Mouse (Mus musculus): ENCODE measurements around the gene Ppp6r2. TPM values are rescaled to one million over a fixed set of nuclear protein-coding genes. Genes with fewer than 3 reads are reported as not detected.
A peak's percentile ranks its signal among the peaks of the same experiment; 100 is the strongest.

Ppp6r2 gene
- polyA plus RNA-seq, 1 experiment from 2014 or later, result 26.9 TPM

DNA sequence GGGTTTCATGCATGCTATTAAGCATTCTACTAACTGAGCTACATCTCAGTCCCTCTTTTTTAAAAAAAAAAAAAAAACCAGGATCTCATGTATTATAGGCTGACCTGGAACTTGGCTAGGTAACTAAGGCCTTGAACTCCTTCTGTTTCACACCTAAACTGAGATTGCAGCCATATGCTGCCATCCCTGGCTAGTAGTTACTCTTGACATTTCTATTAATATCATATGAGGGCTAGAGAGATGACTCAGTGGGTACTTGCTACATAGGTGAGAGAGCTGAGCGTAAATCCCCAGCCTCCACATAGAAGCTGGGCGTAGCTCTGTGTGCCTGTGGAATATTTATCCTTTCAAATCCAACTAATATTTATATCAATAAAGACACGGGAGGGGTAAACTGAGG lies 3.6 kb downstream of the Ppp6r2 start:
- no peak for ATAC-seq (replicated peaks; ENCODE audit: low FRiP score)
- WGBS, result 95% methylated on average over 3 of the region's 3 CpGs
- Histone ChIP-seq H3K4me2 (no peak overlapping the region), H3K27ac (no peak overlapping the region), H3K9ac (no peak overlapping the region), H3K4me3 (replicated peaks) (no peak overlapping the region), H3K9me3 (replicated peaks) (peaks cover 3% of the 10 kb centered on the region; the same call in 1 of the 2 replicates), H3K36me3 (peaks cover 17% of the 10 kb centered on the region), H3K4me1 (peaks cover 16% of the 10 kb centered on the region), H3K27me3 (no peaks in the 10 kb centered on the region)

DNA sequence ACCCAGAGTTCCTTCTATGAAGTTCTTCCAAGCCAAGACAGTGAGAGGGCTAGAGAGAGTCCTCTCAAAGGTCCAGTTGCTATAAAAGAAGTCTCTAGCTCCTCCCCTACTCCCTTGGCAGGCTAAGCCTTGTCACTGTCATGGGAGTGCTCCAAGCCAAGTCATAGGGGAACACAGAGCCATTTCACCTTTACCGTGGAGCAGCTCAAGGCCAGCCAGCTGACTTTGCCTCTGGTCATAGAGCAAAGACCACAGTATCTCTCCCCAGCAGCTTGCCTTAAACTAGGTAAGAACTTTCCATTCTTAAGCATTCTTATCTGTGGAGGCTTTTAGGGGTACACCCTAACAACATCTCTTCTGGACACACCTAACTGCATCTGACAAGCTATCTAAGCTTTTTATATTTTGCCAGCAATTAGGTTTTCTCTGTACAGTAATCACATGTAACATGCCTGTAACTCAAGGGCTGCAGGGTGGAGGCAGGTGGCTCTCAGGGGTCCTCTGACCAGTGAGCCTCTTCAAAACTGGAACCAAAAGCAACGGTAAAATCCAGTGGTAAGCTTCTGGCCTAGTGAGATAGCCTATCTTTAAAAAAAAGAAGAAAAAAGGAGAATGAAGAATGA lies 4.4 kb downstream of the Ppp6r2 start:
- Histone ChIP-seq H3K4me2 (no peak overlapping the region), H3K4me1 (peaks cover 11% of the 10 kb centered on the region), H3K4me3 (replicated peaks) (no peak overlapping the region), H3K27ac (no peak overlapping the region), H3K9me3 (replicated peaks) (peaks cover 3% of the 10 kb centered on the region; the same call in 1 of the 2 replicates), H3K9ac (no peak overlapping the region), H3K36me3 (peaks cover 17% of the 10 kb centered on the region), H3K27me3 (no peaks in the 10 kb centered on the region)
- ATAC-seq (replicated peaks; ENCODE audit: low FRiP score), result no peak
- WGBS, result 71% methylated on average over 2 of the region's 2 CpGs

DNA sequence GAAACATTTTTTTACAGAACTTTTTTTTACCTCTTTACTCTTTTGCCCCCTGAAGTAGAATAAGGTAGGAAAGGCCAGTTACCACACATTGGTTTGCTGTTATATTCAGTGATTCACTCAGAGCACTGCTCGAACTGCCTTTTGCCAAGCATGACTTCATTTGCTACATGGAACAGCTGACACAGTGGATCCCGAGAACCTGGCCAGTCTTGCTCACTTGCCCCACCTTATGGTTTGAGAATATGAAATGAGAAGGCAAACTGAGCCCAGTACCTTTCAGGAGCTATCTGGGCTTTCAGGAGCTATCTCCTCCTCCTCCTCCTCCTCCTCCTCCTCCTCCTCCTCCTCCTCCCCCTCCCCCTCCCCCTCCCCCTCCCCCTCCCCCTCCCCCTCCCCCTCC lies 22.2 kb downstream of the Ppp6r2 start:
- WGBS, result 45% methylated on average over 2 of the region's 2 CpGs
- H3K4me2 ChIP-seq, result no peak overlapping the region
- no peak overlapping the region for H3K27ac ChIP-seq
- peaks cover 9% of the 10 kb centered on the region; the same call in 1 of the 2 replicates for H3K36me3 ChIP-seq
- no peaks in the 10 kb centered on the region for H3K9me3 ChIP-seq (replicated peaks)
- H3K27me3 ChIP-seq, result no peaks in the 10 kb centered on the region
- H3K9ac ChIP-seq, result no peak overlapping the region
- no peak for ATAC-seq (replicated peaks; ENCODE audit: low FRiP score)
- H3K4me3 ChIP-seq (replicated peaks), result no peak overlapping the region
- no peaks in the 10 kb centered on the region for H3K4me1 ChIP-seq

DNA sequence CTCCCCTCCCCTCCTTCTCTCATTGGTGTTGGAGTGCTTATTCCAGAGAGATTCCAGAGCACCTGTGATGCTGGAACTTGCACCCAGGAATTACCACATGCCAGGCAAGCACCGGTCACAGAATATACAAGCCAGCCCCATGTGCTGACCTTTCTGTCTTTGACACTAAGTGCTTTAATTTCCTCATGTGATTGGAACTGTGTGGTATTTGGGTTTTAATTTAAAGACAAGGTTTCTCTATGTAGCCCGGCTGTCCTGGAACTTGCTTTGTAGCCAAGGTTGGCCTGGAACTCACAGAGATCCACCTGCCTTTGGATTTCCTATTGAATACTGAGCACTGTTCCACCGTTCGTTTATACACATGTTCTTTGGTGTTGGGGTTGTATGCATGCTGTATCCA lies 22.7 kb downstream of the Ppp6r2 start:
- no peaks in the 10 kb centered on the region for H3K9me3 ChIP-seq (replicated peaks)
- no peak overlapping the region for H3K4me3 ChIP-seq (replicated peaks)
- no peak overlapping the region for H3K9ac ChIP-seq
- no peak for ATAC-seq (replicated peaks; ENCODE audit: low FRiP score)
- no peak overlapping the region for H3K4me2 ChIP-seq
- H3K36me3 ChIP-seq, result peaks cover 9% of the 10 kb centered on the region; the same call in 1 of the 2 replicates
- WGBS, result 88% methylated on average over 4 of the region's 4 CpGs
- H3K4me1 ChIP-seq, result no peaks in the 10 kb centered on the region
- no peaks in the 10 kb centered on the region for H3K27me3 ChIP-seq
- H3K27ac ChIP-seq, result no peak overlapping the region

DNA sequence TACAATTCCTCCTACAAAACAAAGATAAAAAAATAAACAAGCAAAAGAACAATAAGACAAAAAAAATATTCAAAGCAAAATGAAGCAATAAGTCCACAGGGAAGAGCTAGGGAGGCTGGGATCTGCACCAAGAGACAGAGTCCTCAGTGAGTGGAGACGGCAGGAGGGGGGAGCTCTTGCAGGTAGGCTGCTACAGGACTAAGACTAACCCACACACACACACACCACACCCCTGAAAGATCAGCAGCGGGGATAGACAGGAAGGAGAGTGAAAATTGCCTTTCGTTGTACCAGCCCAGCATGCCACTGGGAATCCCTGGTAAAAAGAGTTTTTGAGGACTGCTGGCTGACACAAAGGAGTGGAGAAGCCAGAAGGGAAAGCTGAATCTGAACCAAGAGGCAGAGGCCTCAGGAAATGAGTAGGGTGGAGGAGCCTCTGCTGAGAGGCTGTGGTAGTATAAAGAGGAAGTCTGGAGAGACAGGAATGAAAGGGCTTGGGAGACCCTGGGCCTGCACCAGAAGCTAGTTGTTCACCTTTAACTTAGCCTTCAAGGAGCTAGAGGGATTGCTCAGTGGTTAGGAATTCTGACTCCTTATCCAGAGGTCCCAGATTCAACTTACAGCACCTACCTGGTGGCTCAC lies 28.5 kb downstream of the Ppp6r2 start:
- Histone ChIP-seq H3K36me3 (peaks cover 19% of the 10 kb centered on the region), H3K9me3 (replicated peaks) (no peaks in the 10 kb centered on the region), H3K4me1 (no peaks in the 10 kb centered on the region), H3K4me2 (no peak overlapping the region), H3K27ac (0 out of 2 replicates have a peak overlapping the region, but pooled peaks have one; percentile 4), H3K4me3 (replicated peaks) (no peak overlapping the region), H3K9ac (no peak overlapping the region), H3K27me3 (no peaks in the 10 kb centered on the region)
- WGBS, result 65% methylated on average over 3 of the region's 3 CpGs
- no peak for ATAC-seq (replicated peaks; ENCODE audit: low FRiP score)

DNA sequence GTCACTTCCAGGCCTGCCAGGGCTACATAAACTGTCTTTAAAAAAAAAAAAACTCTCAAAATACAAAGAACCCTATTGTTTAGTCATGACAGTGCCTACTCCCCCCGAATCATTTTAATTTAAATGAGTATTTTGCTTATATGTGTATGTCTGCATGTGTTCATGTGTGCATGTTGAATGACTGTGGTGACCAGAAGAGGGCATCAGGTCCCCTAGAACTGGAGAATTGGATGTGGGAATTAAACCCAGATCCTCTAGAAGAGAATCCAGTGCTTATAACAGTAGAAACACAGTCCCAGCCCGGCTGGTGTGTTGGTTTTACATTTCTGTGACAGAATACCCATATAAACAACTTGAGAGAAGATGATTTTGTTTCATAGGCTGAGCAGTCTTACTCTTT lies 29.7 kb downstream of the Ppp6r2 start:
- H3K9me3 ChIP-seq (replicated peaks), result no peaks in the 10 kb centered on the region
- 76% methylated on average over 2 of the region's 2 CpGs for WGBS
- no peaks in the 10 kb centered on the region for H3K27me3 ChIP-seq
- ATAC-seq (replicated peaks; ENCODE audit: low FRiP score), result no peak
- no peak overlapping the region for H3K9ac ChIP-seq
- no peak overlapping the region for H3K4me2 ChIP-seq
- no peak overlapping the region for H3K4me3 ChIP-seq (replicated peaks)
- H3K27ac ChIP-seq, result no peak overlapping the region
- H3K36me3 ChIP-seq, result peaks cover 19% of the 10 kb centered on the region
- no peaks in the 10 kb centered on the region for H3K4me1 ChIP-seq

DNA sequence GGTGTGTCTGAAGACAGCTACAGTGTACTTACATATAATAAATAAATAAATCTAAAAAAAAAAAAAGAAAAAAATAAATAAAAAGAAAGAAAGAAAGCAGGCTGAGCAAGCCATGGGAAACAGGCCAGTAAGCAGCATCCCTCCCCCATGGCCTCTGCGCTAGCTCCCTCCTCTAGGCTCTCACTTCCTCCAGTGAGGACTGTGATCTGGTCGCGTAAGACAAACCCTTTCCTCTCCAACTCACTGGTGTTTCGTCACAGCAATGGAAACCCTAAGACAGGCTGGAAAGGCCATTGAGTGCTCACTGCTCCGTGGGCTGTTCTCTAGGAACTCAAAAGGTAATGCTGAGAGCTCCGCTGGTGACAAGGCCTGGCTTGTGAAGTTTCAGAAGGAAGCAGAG lies 37.7 kb downstream of the Ppp6r2 start:
- no peak overlapping the region for H3K4me2 ChIP-seq
- H3K9me3 ChIP-seq (replicated peaks), result no peaks in the 10 kb centered on the region
- H3K4me3 ChIP-seq (replicated peaks), result no peak overlapping the region
- ATAC-seq (replicated peaks; ENCODE audit: low FRiP score), result no peak
- 87% methylated on average over 6 of the region's 6 CpGs for WGBS
- H3K9ac ChIP-seq, result no peak overlapping the region
- H3K27ac ChIP-seq, result no peak overlapping the region
- H3K36me3 ChIP-seq, result peaks cover 36% of the 10 kb centered on the region
- no peaks in the 10 kb centered on the region for H3K4me1 ChIP-seq
- H3K27me3 ChIP-seq, result no peaks in the 10 kb centered on the region

DNA sequence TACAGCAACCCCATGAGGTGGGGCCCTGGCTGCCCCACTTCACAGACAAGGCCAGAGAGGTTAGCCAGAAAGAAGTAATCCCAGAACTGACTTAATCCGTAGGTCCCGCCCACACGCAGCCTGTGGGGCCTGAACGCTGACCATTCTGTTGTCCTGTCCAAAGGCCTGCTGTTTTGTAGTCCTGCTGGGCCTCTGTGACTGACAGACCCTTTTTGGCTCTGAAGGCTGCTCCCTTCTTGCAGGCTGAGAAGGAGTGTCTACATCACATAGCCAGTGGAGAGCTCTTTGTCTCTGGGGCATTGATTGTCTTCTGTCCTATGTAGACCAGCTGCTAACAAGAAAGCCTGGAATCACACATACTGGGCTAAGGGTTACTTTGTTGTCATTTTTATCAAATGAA lies 44.0 kb downstream of the Ppp6r2 start:
- H3K27ac ChIP-seq, result no peak overlapping the region
- no peaks in the 10 kb centered on the region for H3K4me1 ChIP-seq
- H3K27me3 ChIP-seq, result no peaks in the 10 kb centered on the region
- no peak overlapping the region for H3K4me3 ChIP-seq (replicated peaks)
- H3K9ac ChIP-seq, result no peak overlapping the region
- H3K4me2 ChIP-seq, result no peak overlapping the region
- no peaks in the 10 kb centered on the region for H3K9me3 ChIP-seq (replicated peaks)
- WGBS, result 89% methylated on average over 4 of the region's 4 CpGs
- no peak for ATAC-seq (replicated peaks; ENCODE audit: low FRiP score)
- H3K36me3 ChIP-seq, result peaks cover 65% of the 10 kb centered on the region

DNA sequence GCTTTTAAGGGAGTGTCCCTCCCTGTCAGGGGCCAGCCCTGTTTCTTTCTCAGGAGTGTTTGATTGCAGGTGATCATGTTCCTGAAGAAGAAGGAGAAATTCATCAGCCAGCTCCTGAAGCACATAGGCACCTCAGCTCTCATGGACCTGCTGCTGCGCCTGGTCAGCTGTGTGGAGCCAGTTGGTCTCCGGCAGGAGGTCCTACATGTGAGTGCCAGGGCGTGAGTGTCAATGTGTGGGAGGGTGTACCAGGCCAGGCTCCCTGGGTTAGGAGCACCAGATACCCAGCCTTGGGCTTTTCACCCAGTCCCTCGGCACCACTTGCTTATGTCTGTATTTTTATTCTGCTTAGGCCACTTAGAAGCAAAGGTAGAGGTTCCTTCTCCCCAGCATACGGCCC lies 47.6 kb downstream of the Ppp6r2 start:
- Histone ChIP-seq H3K4me2 (no peak overlapping the region), H3K27ac (no peak overlapping the region), H3K9ac (no peak overlapping the region), H3K4me3 (replicated peaks) (no peak overlapping the region), H3K9me3 (replicated peaks) (no peaks in the 10 kb centered on the region), H3K4me1 (no peaks in the 10 kb centered on the region), H3K36me3 (peaks cover 73% of the 10 kb centered on the region), H3K27me3 (no peaks in the 10 kb centered on the region)
- no peak for ATAC-seq (replicated peaks; ENCODE audit: low FRiP score)
- WGBS, result 93% methylated on average over 5 of the region's 5 CpGs

DNA sequence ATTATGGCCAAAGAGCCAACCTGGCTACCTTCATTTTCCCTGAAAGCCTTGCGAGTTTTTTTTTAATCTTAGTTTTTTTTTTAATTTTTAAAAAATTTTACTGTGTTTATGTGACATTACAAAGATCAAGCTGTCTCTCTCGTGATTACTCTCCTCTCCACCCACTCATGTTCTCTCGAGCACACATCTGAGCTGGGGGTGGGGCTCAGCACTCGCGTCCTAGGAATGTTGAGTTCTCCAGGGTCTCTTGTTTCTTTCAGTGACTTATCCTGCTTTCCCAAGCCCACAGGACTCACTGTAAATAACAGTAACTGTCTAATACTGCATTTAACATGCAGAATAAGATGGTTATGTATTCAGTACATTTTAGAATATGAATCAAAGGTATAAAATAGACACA lies 53.1 kb downstream of the Ppp6r2 start:
- ATAC-seq (replicated peaks; ENCODE audit: low FRiP score), result no peak
- H3K9me3 ChIP-seq (replicated peaks), result no peaks in the 10 kb centered on the region
- H3K4me3 ChIP-seq (replicated peaks), result no peak overlapping the region
- H3K4me1 ChIP-seq, result no peaks in the 10 kb centered on the region
- H3K9ac ChIP-seq, result no peak overlapping the region
- no peaks in the 10 kb centered on the region for H3K27me3 ChIP-seq
- H3K4me2 ChIP-seq, result no peak overlapping the region
- peaks cover 68% of the 10 kb centered on the region for H3K36me3 ChIP-seq
- H3K27ac ChIP-seq, result no peak overlapping the region
- 71% methylated on average over 5 of the region's 5 CpGs for WGBS

DNA sequence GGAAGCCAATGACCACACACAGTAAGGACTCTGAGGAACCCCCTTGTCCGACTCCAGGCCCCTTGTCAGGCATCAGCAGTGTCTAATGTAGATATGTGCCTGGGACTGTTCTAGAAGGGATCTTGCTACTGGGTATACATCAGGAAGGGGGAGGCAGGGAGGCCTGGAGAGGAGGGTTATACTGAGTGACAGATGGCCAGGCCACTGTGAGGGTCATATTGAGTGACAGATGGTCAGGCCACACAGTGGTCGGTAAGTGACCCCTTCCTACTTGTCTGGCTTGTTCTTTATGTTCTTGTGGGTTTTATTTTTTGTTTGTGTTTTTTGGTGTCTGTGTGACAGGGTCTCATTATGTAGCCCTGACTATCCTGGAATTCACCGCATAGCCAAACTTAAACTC lies 64.1 kb downstream of the Ppp6r2 start:
- Histone ChIP-seq H3K9ac (no peak overlapping the region), H3K4me3 (replicated peaks) (no peak overlapping the region), H3K4me1 (no peaks in the 10 kb centered on the region), H3K9me3 (replicated peaks) (no peaks in the 10 kb centered on the region), H3K36me3 (peaks cover 84% of the 10 kb centered on the region), H3K4me2 (no peak overlapping the region), H3K27me3 (no peaks in the 10 kb centered on the region), H3K27ac (no peak overlapping the region)
- no peak for ATAC-seq (replicated peaks; ENCODE audit: low FRiP score)
- WGBS, result 69% methylated on average over 3 of the region's 3 CpGs

DNA sequence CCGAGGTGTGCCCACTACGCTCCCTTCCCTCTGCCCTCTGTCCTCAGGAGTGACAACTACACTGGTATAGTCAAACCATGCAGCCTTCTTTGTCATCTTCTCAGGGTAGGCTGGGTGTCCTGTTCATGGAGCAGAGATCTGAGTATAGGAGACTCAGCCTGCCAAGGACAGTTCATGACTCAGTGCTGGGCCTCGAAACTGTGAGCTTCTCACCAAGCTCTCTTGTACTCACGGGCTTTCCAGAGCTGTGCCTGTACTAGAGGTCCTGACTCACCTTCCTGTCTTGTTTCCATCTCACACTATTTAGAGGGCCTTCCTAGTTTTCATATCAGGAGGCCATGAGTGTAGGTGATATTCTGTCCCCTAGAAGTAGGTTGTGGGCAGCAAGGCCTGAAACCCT lies 66.0 kb downstream of the Ppp6r2 start:
- Histone ChIP-seq H3K9ac (no peak overlapping the region), H3K4me3 (replicated peaks) (no peak overlapping the region), H3K4me2 (no peak overlapping the region), H3K36me3 (peaks cover 92% of the 10 kb centered on the region), H3K4me1 (no peaks in the 10 kb centered on the region), H3K27ac (no peak overlapping the region), H3K9me3 (replicated peaks) (no peaks in the 10 kb centered on the region), H3K27me3 (no peaks in the 10 kb centered on the region)
- ATAC-seq (replicated peaks; ENCODE audit: low FRiP score), result no peak
- WGBS, result 93% methylated on average over 4 of the region's 4 CpGs

DNA sequence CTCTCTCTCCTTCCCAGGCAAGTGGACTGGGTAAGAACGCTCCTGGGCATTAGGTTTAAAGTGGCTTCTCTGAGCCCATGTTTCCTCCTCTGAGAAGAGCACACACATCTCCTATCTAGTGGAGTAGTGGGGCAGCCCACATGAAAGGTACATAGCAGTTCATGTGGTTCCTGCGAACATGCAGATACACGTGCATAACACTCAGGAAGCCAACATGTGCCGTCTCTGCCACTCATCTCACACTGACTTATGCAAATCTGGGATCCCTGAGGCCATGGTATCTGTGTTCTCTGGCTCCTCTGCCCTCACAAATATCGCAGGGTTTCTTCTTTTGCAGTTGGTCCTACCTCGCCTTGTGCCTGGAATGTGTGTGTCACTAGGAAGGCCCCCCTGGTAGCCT lies 71.2 kb downstream of the Ppp6r2 start:
- Histone ChIP-seq H3K36me3 (peaks cover 93% of the 10 kb centered on the region), H3K27me3 (no peaks in the 10 kb centered on the region), H3K4me1 (no peaks in the 10 kb centered on the region), H3K4me2 (no peak overlapping the region), H3K4me3 (replicated peaks) (no peak overlapping the region), H3K9me3 (replicated peaks) (no peaks in the 10 kb centered on the region), H3K27ac (no peak overlapping the region), H3K9ac (no peak overlapping the region)
- 88% methylated on average over 6 of the region's 6 CpGs for WGBS
- ATAC-seq (replicated peaks; ENCODE audit: low FRiP score), result no peak
